Mouse (Mus musculus) myocyte (in vitro differentiated cells): ENCODE results near the gene Gm43302. TPM values are rescaled to one million over a fixed set of nuclear protein-coding genes. Genes with fewer than 3 reads are reported as not detected.
"Not testable (repeated sequence)": the region's sequence is repeated elsewhere in the genome, so short reads cannot be mapped to it uniquely, and the experiment has no call there.

Experiments used
- H3K27me3 ChIP-seq: one replicate; pipeline ENCODE4 v1.6.1; 2011; ENCODE audit not compliant: control insufficient read depth, insufficient read depth, insufficient read length
- H3K36me3 ChIP-seq: one replicate; pipeline ENCODE4 v1.6.1; 2011; ENCODE audit not compliant: control insufficient read depth, insufficient read depth
- H3K4me2 ChIP-seq: one replicate; pipeline ENCODE4 v1.6.1; 2011; ENCODE audit warnings: low read depth, control low read depth
- H3K4me3 ChIP-seq: one replicate; pipeline ENCODE4 v1.5.1; 2011; ENCODE audit warnings: mild to moderate bottlenecking, control low read depth, moderate library complexity
- H3K79me2 ChIP-seq: one replicate; pipeline ENCODE4 v1.6.1; 2011; ENCODE audit not compliant: control insufficient read depth, insufficient read depth
- H3ac ChIP-seq: one replicate; pipeline ENCODE4 v1.6.1; 2011; ENCODE audit not compliant: control insufficient read depth, insufficient read length
- CEBPB ChIP-seq: IDR thresholded peaks from 2 replicates; pipeline ENCODE4 v1.6.1; 2011; ENCODE audit warnings: mild to moderate bottlenecking, moderate library complexity; ENCODE audit not compliant: poor library complexity, insufficient read depth, severe bottlenecking
- E2F4 ChIP-seq: IDR thresholded peaks from one replicate; pipeline ENCODE4 v1.6.1; 2011; ENCODE audit warnings: mild to moderate bottlenecking, control low read depth, moderate library complexity; ENCODE audit not compliant: insufficient read depth
- MAX ChIP-seq: IDR thresholded peaks from one replicate; pipeline ENCODE4 v1.6.1; 2011; ENCODE audit warnings: low read depth, mild to moderate bottlenecking, control low read depth
- MYOD1 ChIP-seq, 3 experiments: IDR thresholded peaks; one replicate each; pipeline ENCODE4 v1.6.1; 2011; ENCODE audit warnings: control low read depth in 2 of 3, low read depth in 2 of 3, mild to moderate bottlenecking in 2 of 3, moderate library complexity in 1 of 3; ENCODE audit not compliant: insufficient read length in 2 of 3, control insufficient read depth in 1 of 3
- MYOG ChIP-seq, 3 experiments: IDR thresholded peaks; one replicate each; pipeline ENCODE4 v1.6.1; 2011; ENCODE audit warnings: control low read depth in 2 of 3, low read depth in 2 of 3, mild to moderate bottlenecking in 2 of 3; ENCODE audit not compliant: insufficient read length in 2 of 3, control insufficient read depth in 1 of 3, insufficient read depth in 1 of 3
- POLR2A ChIP-seq: IDR thresholded peaks from one replicate; pipeline ENCODE4 v1.6.1; 2011; ENCODE audit warnings: low read depth, mild to moderate bottlenecking, control low read depth, moderate library complexity; ENCODE audit not compliant: insufficient read length
- POLR2AphosphoS2 ChIP-seq: IDR thresholded peaks from one replicate; pipeline ENCODE4 v1.6.1; 2011; ENCODE audit warnings: low read depth, control low read depth; ENCODE audit not compliant: insufficient read length
- REST ChIP-seq: IDR thresholded peaks from one replicate; pipeline ENCODE4 v1.6.1; 2011; ENCODE audit warnings: mild to moderate bottlenecking, control low read depth, moderate library complexity; ENCODE audit not compliant: insufficient read depth, insufficient read length
- SRF ChIP-seq: IDR thresholded peaks from one replicate; pipeline ENCODE4 v1.6.1; 2011; ENCODE audit warnings: low read depth; ENCODE audit not compliant: control insufficient read depth, insufficient read length
- TCF12 ChIP-seq: IDR thresholded peaks from one replicate; pipeline ENCODE4 v1.6.1; 2011; ENCODE audit warnings: mild to moderate bottlenecking, control low read depth; ENCODE audit not compliant: poor library complexity, insufficient read depth, severe bottlenecking
- TCF3 ChIP-seq: IDR thresholded peaks from one replicate; pipeline ENCODE4 v1.6.1; 2011; ENCODE audit warnings: low read depth, control low read depth; ENCODE audit not compliant: insufficient read length
- USF1 ChIP-seq: IDR thresholded peaks from one replicate; pipeline ENCODE4 v1.6.1; 2011; ENCODE audit warnings: low read depth, mild to moderate bottlenecking, control low read depth, moderate library complexity
- polyA plus RNA-seq: library from polyadenylated mRNA; unstranded; fragments of >200 nt; fragmentation: generic; extraction: Trizol; gene quantifications from one replicate; pipeline ENCODE4 v1.2.1, GENCODE M21; 2012; ENCODE audit warnings: missing spikeins

Gene Gm43302
- 0.68 TPM for polyA plus RNA-seq

DNA sequence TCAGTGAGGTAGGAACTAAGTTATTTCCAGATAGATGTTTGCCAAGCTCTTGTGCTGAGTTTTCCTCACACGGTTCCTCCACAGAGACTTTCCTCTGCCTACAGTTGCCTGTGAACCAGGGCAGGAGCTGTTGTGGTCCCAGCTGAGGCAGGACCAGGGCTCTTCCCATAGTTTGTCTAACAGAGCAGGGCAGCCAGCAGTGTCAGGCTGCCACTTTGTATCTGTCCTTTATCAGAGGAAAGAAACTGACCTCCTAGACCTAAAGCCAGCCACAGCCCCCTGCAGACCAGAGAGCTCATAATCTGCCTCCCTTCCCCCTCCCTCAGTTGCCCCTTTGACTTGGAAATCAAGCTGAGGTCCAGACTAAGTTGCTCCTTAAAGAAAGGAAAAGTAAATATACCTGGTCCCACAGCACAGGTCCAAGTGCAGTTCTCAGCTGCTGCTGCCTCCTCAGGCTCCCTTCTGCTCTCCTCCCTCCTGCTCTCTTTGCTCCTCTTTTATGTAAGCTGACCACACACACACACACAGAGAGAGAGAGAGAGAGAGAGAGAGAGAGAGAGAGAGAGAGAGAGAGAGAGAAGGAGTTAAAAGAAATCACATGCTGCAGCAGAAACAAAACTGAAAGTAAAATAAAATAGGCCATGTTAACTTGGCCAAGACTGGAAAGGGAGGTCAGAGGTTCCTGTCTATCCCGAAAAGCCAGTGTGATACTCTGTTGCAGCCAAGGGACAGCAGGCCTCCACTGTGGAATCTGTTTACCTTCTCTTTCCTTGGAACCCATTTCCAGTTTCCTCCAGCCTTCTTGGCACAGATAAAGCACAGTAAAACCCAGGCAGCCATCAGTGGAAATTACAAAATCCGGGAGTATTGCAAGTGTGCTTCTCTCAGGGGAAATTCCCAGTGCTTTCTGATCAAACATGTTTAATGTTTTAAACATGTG is at the start of gene Gm43302, which contains the start of gene Gbp6:
TSS of gene Gm43302 (minus strand) at position 470 of the 940 bp plus-strand sequence.
TSS of gene Gbp6 (minus strand) at position 473 of the 940 bp plus-strand sequence.
- not testable (repeated sequence) for H3K27me3 ChIP-seq, H3K79me2 ChIP-seq, H3ac ChIP-seq, H3K36me3 ChIP-seq, H3K4me3 ChIP-seq
- TF ChIP-seq USF1 = peak; percentile 23
- peak within 1 kb of the TSS; percentile 66 for H3K4me2 ChIP-seq

DNA sequence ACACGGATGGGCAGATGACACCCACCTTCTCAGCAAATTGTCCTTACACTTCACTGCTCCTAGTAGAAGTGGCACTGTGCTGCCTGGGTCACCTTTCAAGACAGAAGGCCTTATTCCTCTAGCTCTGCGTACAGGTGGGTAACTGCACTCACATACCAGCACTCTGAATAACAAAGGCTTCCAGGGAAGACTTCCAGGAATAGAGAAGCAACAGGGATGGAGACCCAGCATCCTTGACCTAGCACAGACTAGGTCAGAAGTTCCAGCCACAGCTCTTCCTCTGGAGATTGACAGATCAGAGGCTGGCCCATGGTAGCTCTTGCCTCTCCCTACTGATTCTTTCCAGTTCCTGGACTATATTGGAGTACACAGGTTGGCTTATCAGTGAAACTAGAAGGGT is 47.8 kb upstream of the Gm43302 start:
- H3K27me3 ChIP-seq = peaks cover 6% of the 10 kb centered on the region
- H3K79me2 ChIP-seq = no peaks in the 10 kb centered on the region
- TF ChIP-seq USF1 = no peak
- no peak for TF ChIP-seq TCF12
- TF ChIP-seq POLR2AphosphoS2 = no peak
- TF ChIP-seq MAX = no peak
- TF ChIP-seq TCF3 = no peak
- no peak for TF ChIP-seq CEBPB
- TF ChIP-seq SRF = no peak
- no peak for TF ChIP-seq REST
- TF ChIP-seq POLR2A = no peak
- no peak for TF ChIP-seq MYOD1 (IDR thresholded peaks at IDR 0.05; ENCODE audit: control insufficient read depth in 1 of 3, insufficient read length in 2 of 3, low read depth in 2 of 3)
- TF ChIP-seq E2F4 = no peak
- H3K4me3 ChIP-seq = no peak overlapping the region
- H3ac ChIP-seq = no peak overlapping the region
- H3K4me2 ChIP-seq = no peak overlapping the region
- no peaks in the 10 kb centered on the region for H3K36me3 ChIP-seq

DNA sequence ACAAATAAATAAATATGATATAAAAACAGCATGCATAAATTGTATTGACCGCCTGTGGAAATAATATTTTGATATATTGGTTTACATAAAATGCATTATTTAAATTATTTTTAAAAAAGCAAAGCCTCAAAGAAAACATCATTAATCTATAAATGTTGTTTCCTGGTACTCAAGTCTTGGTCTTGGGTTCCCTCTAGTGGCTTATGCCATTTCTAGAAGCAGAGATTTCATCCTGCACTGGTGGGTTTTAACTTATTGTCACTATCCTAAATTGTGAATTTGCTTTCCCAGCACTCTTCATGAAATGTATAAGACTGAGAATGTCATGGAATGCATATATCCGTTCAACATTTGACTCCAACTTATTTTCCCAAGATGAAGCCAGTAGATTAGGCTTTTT is 29.0 kb upstream of the Gm43302 start:
- no peaks in the 10 kb centered on the region for H3K79me2 ChIP-seq
- no peak overlapping the region for H3K4me3 ChIP-seq
- H3K36me3 ChIP-seq = no peaks in the 10 kb centered on the region
- TF ChIP-seq REST = no peak
- no peak for TF ChIP-seq MAX
- H3K4me2 ChIP-seq = no peak overlapping the region
- H3ac ChIP-seq = no peak overlapping the region
- H3K27me3 ChIP-seq = no peaks in the 10 kb centered on the region

DNA sequence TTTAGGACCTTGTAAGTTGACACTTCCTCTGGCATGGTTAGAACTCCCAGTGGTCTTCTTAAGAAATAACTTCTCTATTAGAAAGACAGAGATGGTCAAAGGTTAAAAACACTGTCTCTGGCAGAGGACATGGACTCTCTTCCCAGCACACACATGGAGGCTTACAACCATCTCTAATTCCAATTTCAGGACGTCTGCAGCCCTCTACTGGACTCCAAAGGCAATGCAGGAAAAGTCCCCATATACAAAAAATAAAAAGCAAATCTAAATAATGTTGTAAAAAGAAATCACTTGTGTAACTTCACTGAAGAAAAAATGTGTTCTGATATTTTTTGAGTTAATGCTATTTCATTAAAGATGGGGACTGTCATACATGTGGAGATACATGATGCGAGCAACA is 17.4 kb upstream of the Gm43302 start:
- TF ChIP-seq POLR2A (no peak), MYOG (IDR thresholded peaks at IDR 0.05; ENCODE audit: control insufficient read depth in 1 of 3, insufficient read depth in 1 of 3, insufficient read length in 2 of 3, low read depth in 2 of 3) (no peak), MYOD1 (IDR thresholded peaks at IDR 0.05; ENCODE audit: control insufficient read depth in 1 of 3, insufficient read length in 2 of 3, low read depth in 2 of 3) (no peak), MAX (no peak), SRF (no peak), E2F4 (no peak), TCF12 (no peak), POLR2AphosphoS2 (no peak), USF1 (no peak), REST (no peak), CEBPB (no peak), TCF3 (no peak)
- no peaks in the 10 kb centered on the region for H3K27me3 ChIP-seq
- no peaks in the 10 kb centered on the region for H3K36me3 ChIP-seq
- no peaks in the 10 kb centered on the region for H3K79me2 ChIP-seq
- H3K4me2 ChIP-seq = no peak overlapping the region
- H3K4me3 ChIP-seq = no peak overlapping the region
- H3ac ChIP-seq = no peak overlapping the region

DNA sequence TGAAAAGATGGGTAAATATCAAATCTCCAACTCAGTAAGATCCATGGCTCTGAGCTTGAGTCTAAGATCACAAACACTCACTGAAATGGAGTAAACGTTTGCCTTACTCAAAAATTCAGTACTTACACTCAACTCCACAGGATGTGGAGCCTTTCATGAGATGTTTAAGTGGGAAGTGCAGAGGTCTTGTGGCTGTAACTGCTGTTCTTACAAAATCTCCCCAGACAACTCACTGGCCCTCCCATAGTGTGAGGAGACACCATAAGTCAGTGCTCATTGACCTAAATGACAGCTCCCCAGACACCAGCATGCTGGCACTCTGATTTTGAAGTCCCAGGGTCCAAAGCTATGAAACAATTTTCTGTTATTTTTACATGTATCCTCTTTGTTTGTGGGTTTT is 15.7 kb upstream of the Gm43302 start:
- H3K79me2 ChIP-seq, H3K27me3 ChIP-seq, H3K4me2 ChIP-seq, H3K36me3 ChIP-seq, H3K4me3 ChIP-seq, H3ac ChIP-seq: not testable (repeated sequence)

DNA sequence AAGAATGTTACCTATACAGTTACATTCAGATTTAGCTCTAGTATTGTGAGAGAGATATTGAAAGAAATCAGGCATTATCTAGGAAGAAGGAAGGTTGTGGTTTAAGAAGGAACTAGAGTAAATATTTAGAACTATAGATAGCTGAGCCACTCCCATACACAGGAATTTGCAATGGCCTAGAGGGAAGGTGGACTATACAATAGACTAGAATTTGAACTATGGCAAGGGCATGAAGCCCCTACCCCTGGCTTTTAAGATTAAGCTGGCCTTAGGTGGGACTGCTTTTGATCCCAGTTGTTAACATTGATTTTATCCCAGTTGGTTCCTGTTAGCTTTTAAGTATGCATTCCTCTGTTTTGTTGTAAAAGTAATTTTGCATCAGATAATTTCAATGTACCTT is 13.5 kb upstream of the Gm43302 start:
- not testable (repeated sequence) for H3K79me2 ChIP-seq, H3K36me3 ChIP-seq, H3K4me2 ChIP-seq, H3K27me3 ChIP-seq, H3ac ChIP-seq, H3K4me3 ChIP-seq
